Mouse (Mus musculus): ENCODE data around the gene Lat.
A peak's percentile ranks its signal among the peaks of the same experiment; 100 is the strongest.
"Not testable (repeated sequence)": the region's sequence is repeated elsewhere in the genome, so short reads cannot be mapped to it uniquely, and the experiment has no call there.

The Lat gene

GRCm38 (mm10) chr7:126369393-126369792 is at the start of gene Lat:
Gene Lat, minus strand, starts transcription at chr7:126369570.
- DNase-seq (ENCODE audit: low spot score) = no peak

GRCm38 (mm10) chr7:126418496-126418895 is 49.1 kb upstream of the Lat start:
- DNase-seq (ENCODE audit: low spot score) = no peak

- no peak for DNase-seq (ENCODE audit: low spot score)
These were observed 48.2 kb upstream of the Lat start for GRCm38 (mm10) chr7:126417606-126418005.

- DNase-seq (ENCODE audit: low spot score) = no peak
These were observed 47.7 kb upstream of the Lat start for GRCm38 (mm10) chr7:126417045-126417444.

GRCm38 (mm10) chr7:126416615-126417014 is 47.2 kb upstream of the Lat start:
- no peak for DNase-seq (ENCODE audit: low spot score)

GRCm38 (mm10) chr7:126414725-126415124 is 45.4 kb upstream of the Lat start, which contains the start of gene Cd19:
Gene Cd19, minus strand, starts transcription at chr7:126414889.
- no peak for DNase-seq (ENCODE audit: low spot score)

- DNase-seq (ENCODE audit: low spot score) = no peak
These were observed 41.7 kb upstream of the Lat start for GRCm38 (mm10) chr7:126411061-126411460.

GRCm38 (mm10) chr7:126408686-126409085 is 39.3 kb upstream of the Lat start:
- DNase-seq (ENCODE audit: low spot score) = no peak

- not testable (repeated sequence) for DNase-seq (ENCODE audit: low spot score)
These were observed 33.1 kb upstream of the Lat start for GRCm38 (mm10) chr7:126402518-126402917.

GRCm38 (mm10) chr7:126399548-126399947 is 30.2 kb upstream of the Lat start:
- DNase-seq (ENCODE audit: low spot score) = peak; percentile 67

- DNase-seq (ENCODE audit: low spot score) = no peak
These were observed 28.5 kb upstream of the Lat start for GRCm38 (mm10) chr7:126397822-126398221.

- DNase-seq (ENCODE audit: low spot score) = no peak
These were observed 27.9 kb upstream of the Lat start for GRCm38 (mm10) chr7:126397221-126397620.

- peak; percentile 97 for DNase-seq (ENCODE audit: low spot score)
These were observed 27.1 kb upstream of the Lat start, which contains the start of gene Nfatc2ip for GRCm38 (mm10) chr7:126396298-126397119. Gene Nfatc2ip, minus strand, starts transcription at chr7:126396737.

GRCm38 (mm10) chr7:126392086-126392884 is 22.9 kb upstream of the Lat start:
- DNase-seq (ENCODE audit: low spot score) = not testable (repeated sequence)

- no peak for DNase-seq (ENCODE audit: low spot score)
These were observed 18.8 kb upstream of the Lat start for GRCm38 (mm10) chr7:126388185-126388584.

GRCm38 (mm10) chr7:126383565-126383964 is 14.2 kb upstream of the Lat start:
- no peak for DNase-seq (ENCODE audit: low spot score)

GRCm38 (mm10) chr7:126377278-126378158 is 8.1 kb upstream of the Lat start, which contains the start of gene Spns1:
Gene Spns1, minus strand, starts transcription at chr7:126377450.
- peak; percentile 86 for DNase-seq (ENCODE audit: low spot score)

- DNase-seq (ENCODE audit: low spot score) = no peak
These were observed 7.5 kb upstream of the Lat start for GRCm38 (mm10) chr7:126376903-126377277.

- DNase-seq (ENCODE audit: low spot score) = no peak
These were observed 5.6 kb upstream of the Lat start for GRCm38 (mm10) chr7:126375012-126375411.

GRCm38 (mm10) chr7:126374526-126374925 is 5.2 kb upstream of the Lat start:
- no peak for DNase-seq (ENCODE audit: low spot score)

- no peak for DNase-seq (ENCODE audit: low spot score)
These were observed 3.6 kb upstream of the Lat start for GRCm38 (mm10) chr7:126373007-126373406.

GRCm38 (mm10) chr7:126368367-126368766 is 1.0 kb downstream of the Lat start:
- DNase-seq (ENCODE audit: low spot score) = no peak

Measured in ovary, postnatal 14 days (tissue).